Mouse (Mus musculus) liver, embryonic 15.5 days (tissue): Measurements from ENCODE around the gene Mapk3. TPM values are rescaled to one million over a fixed set of nuclear protein-coding genes. Genes with fewer than 3 reads are reported as not detected.
A peak's percentile ranks its signal among the peaks of the same experiment; 100 is the strongest.
"Not testable (repeated sequence)": the region's sequence is repeated elsewhere in the genome, so short reads cannot be mapped to it uniquely, and the experiment has no call there.

ENCODE experiments used
- ATAC-seq: fragments of 200-750 bp; cut with Nextera tagmentation; 2 replicates; pipeline ENCODE4 v1.8.0; 2017; ENCODE audit warnings: moderate number of reproducible peaks, mild to moderate bottlenecking, moderate library complexity; ENCODE audit not compliant: insufficient read depth
- H3K27ac ChIP-seq: fragments of 300-500 bp; sonication (generic); replicated peaks from 2 replicates; pipeline ENCODE4 v1.5.1; 2015; ENCODE audit warnings: mild to moderate bottlenecking, inconsistent platforms
- H3K27me3 ChIP-seq: fragments of 300-500 bp; sonication (generic); 2 replicates; pipeline ENCODE4 v1.6.1; 2015; ENCODE audit warnings: mild to moderate bottlenecking, inconsistent platforms
- H3K36me3 ChIP-seq: fragments of 300-500 bp; sonication (generic); replicated peaks from 2 replicates; pipeline ENCODE4 v1.6.1; 2015; ENCODE audit warnings: moderate library complexity, mild to moderate bottlenecking, inconsistent platforms
- H3K4me1 ChIP-seq: fragments of 300-500 bp; sonication (generic); replicated peaks from 2 replicates; pipeline ENCODE4 v1.6.1; 2015; ENCODE audit warnings: inconsistent platforms
- H3K4me2 ChIP-seq: fragments of 300-500 bp; sonication (generic); 2 replicates; pipeline ENCODE4 v1.6.1; 2015; ENCODE audit warnings: moderate library complexity, mild to moderate bottlenecking, inconsistent platforms
- H3K4me3 ChIP-seq: fragments of 300-500 bp; sonication (generic); replicated peaks from 2 replicates; pipeline ENCODE4 v1.5.1; 2015; ENCODE audit warnings: mild to moderate bottlenecking, inconsistent platforms
- H3K9ac ChIP-seq: fragments of 300-500 bp; sonication (generic); 2 replicates; pipeline ENCODE4 v1.6.1; 2015; ENCODE audit warnings: moderate library complexity, mild to moderate bottlenecking, inconsistent platforms
- H3K9me3 ChIP-seq: fragments of 300-500 bp; sonication (generic); replicated peaks from 2 replicates; pipeline ENCODE4 v1.6.1; 2016; ENCODE audit warnings: inconsistent platforms
- WGBS: fragments of 180-500 bp; shearing (Covaris S2); methylation state at CpG from one replicate; pipeline ENCODE4 v1.1.7; 2015; ENCODE audit warnings: mixed read lengths; ENCODE audit not compliant: insufficient replicate concordance; 5-methylcytosine and 5-hydroxymethylcytosine counted together
- polyA plus RNA-seq: library from polyadenylated mRNA; unstranded; fragments of >200 nt; fragmentation: Nextera tagmentation; extraction: Ambion mirVana; gene quantifications from 2 replicates; pipeline ENCODE4 v1.2.1, GENCODE M21; 2015

Gene Mapk3
- polyA plus RNA-seq: 20.0 and 23.5 TPM in 2 replicates

DNA sequence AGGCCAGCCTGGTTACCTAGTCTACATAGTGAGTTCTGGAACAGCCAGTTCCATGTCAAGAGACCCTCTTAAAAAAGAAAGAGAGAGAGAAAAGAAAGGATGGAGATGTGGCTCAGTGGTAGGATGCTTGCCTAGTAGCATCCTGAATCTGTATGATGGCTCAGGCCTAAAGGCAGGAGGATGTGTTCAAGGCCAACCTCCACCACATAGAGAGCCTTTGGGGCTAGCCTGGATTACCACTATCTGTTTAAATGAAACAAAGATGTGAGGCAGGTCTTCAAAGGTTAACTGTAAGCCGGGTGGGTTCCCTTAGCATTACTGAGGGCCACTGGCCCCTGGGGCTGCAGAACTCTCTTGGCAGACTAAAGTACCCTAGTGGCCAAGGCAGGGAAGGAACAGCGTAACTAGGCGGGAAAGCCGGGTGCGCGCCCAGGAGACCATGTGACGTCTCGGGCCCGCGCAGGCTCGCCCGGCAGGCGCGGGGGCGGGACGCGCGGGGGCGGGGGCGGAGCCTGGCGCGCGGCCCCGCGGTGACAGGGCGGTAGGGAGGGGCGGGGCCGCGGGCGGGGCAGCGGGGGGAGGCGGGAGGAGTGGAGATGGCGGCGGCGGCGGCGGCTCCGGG lies at the start of gene Mapk3:
Mapk3 (plus strand) TSS at position 552 of the 622 bp plus-strand sequence.
- H3K27ac ChIP-seq: peak within 1 kb of the TSS; percentile 84
- 1% methylated on average over 33 of the region's 38 CpGs for WGBS
- H3K4me1 ChIP-seq: peaks cover 57% of the 10 kb centered on the region
- H3K9me3 ChIP-seq: no peaks in the 10 kb centered on the region
- H3K27me3 ChIP-seq: no peaks in the 10 kb centered on the region
- H3K9ac ChIP-seq: peak within 1 kb of the TSS; percentile 69
- peak within 1 kb of the TSS; percentile 89 for H3K4me2 ChIP-seq
- peak within 1 kb of the TSS; percentile 67 for H3K4me3 ChIP-seq
- peaks cover 12% of the 10 kb centered on the region for H3K36me3 ChIP-seq
- peak; percentile 75 for ATAC-seq

DNA sequence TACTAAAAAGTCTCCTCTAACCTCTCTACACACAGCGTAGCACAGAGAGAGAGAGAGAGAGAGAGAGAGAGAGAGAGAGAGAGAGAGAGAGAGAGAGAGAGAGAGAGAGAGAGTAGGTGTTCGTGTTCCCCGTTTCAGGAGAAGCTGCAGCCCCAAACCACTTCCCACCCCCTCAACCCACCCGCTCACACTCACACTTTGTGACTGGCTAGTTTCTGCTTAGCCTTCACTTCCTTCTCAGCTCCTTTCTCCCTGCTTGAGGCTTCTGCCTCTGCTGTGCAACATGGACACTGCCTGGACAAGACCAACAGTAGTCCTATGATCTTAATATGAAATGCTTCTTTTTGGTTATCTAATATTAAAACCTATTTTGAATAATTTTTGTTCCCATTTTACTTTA lies 49.1 kb upstream of the Mapk3 start:
- no peak overlapping the region for H3K4me3 ChIP-seq
- H3K9me3 ChIP-seq: no peaks in the 10 kb centered on the region
- no peak overlapping the region for H3K27ac ChIP-seq
- 50% methylated on average over 4 of the region's 4 CpGs for WGBS
- no peak overlapping the region for H3K4me2 ChIP-seq
- H3K9ac ChIP-seq: no peak overlapping the region
- no peak for ATAC-seq
- H3K4me1 ChIP-seq: peaks cover 4% of the 10 kb centered on the region; the same call in 1 of the 2 replicates
- H3K27me3 ChIP-seq: peaks cover 7% of the 10 kb centered on the region
- no peaks in the 10 kb centered on the region for H3K36me3 ChIP-seq

GRCm38 (mm10) chr7:126711910-126712309 lies 47.5 kb upstream of the Mapk3 start:
- 67% methylated on average over 3 of the region's 3 CpGs for WGBS
- no peak overlapping the region for H3K4me2 ChIP-seq

GRCm38 (mm10) chr7:126715679-126716078 lies 43.7 kb upstream of the Mapk3 start:
- WGBS: 72% methylated on average over 4 of the region's 4 CpGs
- ATAC-seq: no peak
- no peaks in the 10 kb centered on the region for H3K9me3 ChIP-seq
- no peak overlapping the region for H3K4me2 ChIP-seq
- no peak overlapping the region for H3K4me3 ChIP-seq
- H3K27ac ChIP-seq: no peak overlapping the region
- H3K36me3 ChIP-seq: no peaks in the 10 kb centered on the region
- no peak overlapping the region for H3K9ac ChIP-seq
- H3K27me3 ChIP-seq: no peaks in the 10 kb centered on the region
- no peaks in the 10 kb centered on the region for H3K4me1 ChIP-seq

More at GRCm38 (mm10) chr7:126711910-126712309, 47.5 kb upstream of the Mapk3 start:
- ATAC-seq: no peak
- Histone ChIP-seq H3K36me3 (no peaks in the 10 kb centered on the region), H3K9ac (no peak overlapping the region), H3K27ac (no peak overlapping the region), H3K27me3 (no peaks in the 10 kb centered on the region), H3K4me3 (no peak overlapping the region), H3K4me1 (peaks cover 4% of the 10 kb centered on the region; the same call in 1 of the 2 replicates), H3K9me3 (no peaks in the 10 kb centered on the region)

- H3K4me1 ChIP-seq: no peaks in the 10 kb centered on the region
- no peak overlapping the region for H3K9ac ChIP-seq
- H3K27me3 ChIP-seq: no peaks in the 10 kb centered on the region
- H3K36me3 ChIP-seq: no peaks in the 10 kb centered on the region
- ATAC-seq: no peak
- no peak overlapping the region for H3K4me2 ChIP-seq
- H3K9me3 ChIP-seq: no peaks in the 10 kb centered on the region
- H3K4me3 ChIP-seq: no peak overlapping the region
- H3K27ac ChIP-seq: no peak overlapping the region
- WGBS: 79% methylated on average over 3 of the region's 3 CpGs
Measured at GRCm38 (mm10) chr7:126717566-126717965, 41.8 kb upstream of the Mapk3 start.

GRCm38 (mm10) chr7:126718787-126719337 lies 40.5 kb upstream of the Mapk3 start:
- H3K27me3 ChIP-seq: no peaks in the 10 kb centered on the region
- no peak overlapping the region for H3K27ac ChIP-seq
- H3K4me1 ChIP-seq: no peaks in the 10 kb centered on the region
- H3K4me3 ChIP-seq: no peak overlapping the region
- no peaks in the 10 kb centered on the region for H3K36me3 ChIP-seq
- ATAC-seq: no peak
- H3K4me2 ChIP-seq: no peak overlapping the region
- H3K9ac ChIP-seq: no peak overlapping the region
- 80% methylated on average over 5 of the region's 5 CpGs for WGBS
- no peaks in the 10 kb centered on the region for H3K9me3 ChIP-seq

- WGBS: 73% methylated on average over 13 of the region's 13 CpGs
Measured at GRCm38 (mm10) chr7:126721635-126722034, 37.8 kb upstream of the Mapk3 start.

GRCm38 (mm10) chr7:126725077-126725476 lies 34.3 kb upstream of the Mapk3 start:
- Histone ChIP-seq H3K36me3 (no peaks in the 10 kb centered on the region), H3K27ac (no peak overlapping the region), H3K4me3 (no peak overlapping the region), H3K4me1 (no peaks in the 10 kb centered on the region), H3K4me2 (no peak overlapping the region), H3K9me3 (no peaks in the 10 kb centered on the region), H3K27me3 (no peaks in the 10 kb centered on the region), H3K9ac (no peak overlapping the region)
- no peak for ATAC-seq
- WGBS: 23% methylated on average over 3 of the region's 3 CpGs

More at GRCm38 (mm10) chr7:126721635-126722034, 37.8 kb upstream of the Mapk3 start:
- ATAC-seq: no peak
- Histone ChIP-seq H3K9ac (no peak overlapping the region), H3K27ac (no peak overlapping the region), H3K27me3 (no peaks in the 10 kb centered on the region), H3K4me3 (no peak overlapping the region), H3K4me1 (no peaks in the 10 kb centered on the region), H3K9me3 (no peaks in the 10 kb centered on the region), H3K36me3 (no peaks in the 10 kb centered on the region), H3K4me2 (no peak overlapping the region)

GRCm38 (mm10) chr7:126725667-126726066 lies 33.7 kb upstream of the Mapk3 start:
- no peak overlapping the region for H3K9ac ChIP-seq
- WGBS: 35% methylated on average over 5 of the region's 5 CpGs
- no peaks in the 10 kb centered on the region for H3K9me3 ChIP-seq
- no peaks in the 10 kb centered on the region; the same call in 1 of the 2 replicates for H3K4me1 ChIP-seq
- H3K27me3 ChIP-seq: no peaks in the 10 kb centered on the region
- no peak overlapping the region for H3K4me3 ChIP-seq
- H3K36me3 ChIP-seq: no peaks in the 10 kb centered on the region
- no peak overlapping the region for H3K27ac ChIP-seq
- H3K4me2 ChIP-seq: no peak overlapping the region
- ATAC-seq: no peak

DNA sequence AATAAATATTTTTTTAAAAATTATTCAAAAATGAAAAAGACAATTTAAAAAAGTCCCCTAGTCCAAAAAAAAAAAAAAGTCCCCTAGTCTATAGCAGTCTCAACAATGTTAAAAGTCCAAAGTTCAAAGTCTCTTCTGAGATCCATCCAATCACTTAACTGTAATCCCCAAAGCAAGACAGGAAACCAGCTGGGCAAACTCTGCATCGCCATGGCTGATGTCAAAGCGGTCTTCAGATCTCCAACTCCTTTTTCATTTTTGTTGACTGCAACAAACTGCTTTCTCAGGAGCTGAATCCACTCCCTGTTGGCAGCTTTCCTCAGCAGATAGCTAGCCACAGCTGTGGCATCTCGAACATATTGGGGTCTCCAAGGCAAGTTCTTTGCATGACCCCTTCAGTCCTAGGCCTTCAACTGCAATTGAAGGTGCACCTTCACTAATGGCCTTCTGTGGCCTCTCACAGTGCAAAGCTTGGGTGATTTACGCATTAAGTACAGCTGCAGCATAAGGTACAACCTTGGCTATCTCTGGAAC lies 29.1 kb upstream of the Mapk3 start:
- 59% methylated on average over 4 of the region's 4 CpGs for WGBS
- H3K9ac ChIP-seq, H3K4me2 ChIP-seq, H3K9me3 ChIP-seq, H3K36me3 ChIP-seq, H3K27me3 ChIP-seq, H3K27ac ChIP-seq, H3K4me3 ChIP-seq, ATAC-seq, H3K4me1 ChIP-seq: not testable (repeated sequence)

DNA sequence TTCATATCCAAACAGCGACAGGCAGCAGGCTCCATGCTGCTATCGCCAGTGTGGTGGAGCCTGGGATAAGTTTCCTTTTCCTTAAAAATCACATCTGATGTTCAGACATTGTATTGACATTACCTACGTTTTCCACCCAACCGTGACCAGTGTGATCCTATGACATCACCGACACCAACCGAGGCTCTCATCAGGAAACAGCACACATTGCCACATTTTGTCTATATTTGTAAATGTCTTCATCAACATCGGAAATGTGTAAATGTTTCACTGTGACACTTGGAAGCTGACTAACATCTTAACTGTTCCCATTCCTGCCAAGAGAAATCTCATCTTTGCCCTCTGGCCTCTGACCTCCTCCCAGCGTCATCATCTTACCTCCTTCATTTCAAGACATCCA lies 23.3 kb upstream of the Mapk3 start:
- Histone ChIP-seq H3K4me1 (0 out of 2 replicates have a peak, but pooled peaks cover 3% of the 10 kb centered on the region), H3K4me3 (no peak overlapping the region), H3K36me3 (no peaks in the 10 kb centered on the region), H3K27ac (no peak overlapping the region), H3K9ac (no peak overlapping the region), H3K4me2 (no peak overlapping the region), H3K9me3 (no peaks in the 10 kb centered on the region), H3K27me3 (no peaks in the 10 kb centered on the region)
- WGBS: 68% methylated on average over 8 of the region's 8 CpGs
- no peak for ATAC-seq
